Mouse (Mus musculus): Measurements from ENCODE around the gene Col4a1.
A peak's percentile ranks its signal among the peaks of the same experiment; 100 is the strongest.

Gene Col4a1

DNA sequence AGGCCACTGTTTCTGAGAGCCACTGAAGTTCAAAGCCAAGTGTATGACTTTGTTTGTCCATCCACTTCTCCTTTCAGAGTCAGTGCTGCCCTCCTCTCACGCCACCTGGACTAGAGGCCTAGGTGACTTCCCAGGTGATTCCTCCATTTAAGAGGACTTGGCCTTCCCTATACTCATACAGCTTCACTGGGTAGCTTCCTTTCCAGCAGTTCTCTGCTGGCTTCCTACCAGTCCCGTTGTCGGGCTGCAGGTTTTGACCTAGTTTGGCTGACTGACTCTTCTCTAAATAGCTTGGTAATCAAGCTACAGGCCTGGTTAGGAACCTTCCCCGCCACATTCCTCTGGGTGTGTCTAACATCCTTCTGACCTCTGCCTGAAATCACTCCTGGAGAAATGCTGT lies 18.9 kb upstream of the Col4a1 start:
- DNase-seq (ENCODE audit: low read depth, low spot score): no peak

DNA sequence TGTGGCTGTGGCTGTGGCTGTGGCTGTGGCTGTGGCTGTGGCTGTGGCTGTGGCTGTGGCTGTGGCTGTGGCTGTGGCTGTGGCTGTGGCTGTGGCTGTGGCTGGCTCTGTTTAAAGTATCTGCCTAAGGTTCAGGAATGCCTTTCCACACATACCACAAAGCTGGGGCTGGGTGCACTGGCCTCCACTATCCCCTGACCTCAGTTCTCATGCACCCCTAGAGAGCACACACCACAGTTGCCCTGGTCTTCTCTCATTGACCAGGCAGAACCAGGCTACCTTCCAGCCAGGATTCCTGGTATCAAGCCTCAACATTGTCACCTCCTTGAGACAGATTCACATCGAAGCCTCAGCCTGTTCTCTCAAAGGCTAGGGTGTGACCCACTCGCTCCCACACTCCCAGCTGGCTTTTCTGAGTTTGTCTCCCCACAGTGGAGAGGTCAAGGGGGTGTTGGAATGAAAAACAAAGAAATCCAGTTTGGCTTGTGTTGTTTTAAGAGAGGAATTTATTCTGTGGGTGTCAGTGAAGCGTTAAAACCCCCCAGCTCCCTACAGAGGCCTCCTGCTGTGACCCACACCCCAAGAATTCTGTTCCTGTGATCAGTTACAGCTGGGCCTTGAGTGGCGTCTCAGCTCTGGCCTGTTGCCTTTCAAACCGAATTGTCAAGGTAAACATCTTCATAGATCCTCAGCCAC lies 15.2 kb upstream of the Col4a1 start:
- no peak for DNase-seq (ENCODE audit: low read depth, low spot score)

DNA sequence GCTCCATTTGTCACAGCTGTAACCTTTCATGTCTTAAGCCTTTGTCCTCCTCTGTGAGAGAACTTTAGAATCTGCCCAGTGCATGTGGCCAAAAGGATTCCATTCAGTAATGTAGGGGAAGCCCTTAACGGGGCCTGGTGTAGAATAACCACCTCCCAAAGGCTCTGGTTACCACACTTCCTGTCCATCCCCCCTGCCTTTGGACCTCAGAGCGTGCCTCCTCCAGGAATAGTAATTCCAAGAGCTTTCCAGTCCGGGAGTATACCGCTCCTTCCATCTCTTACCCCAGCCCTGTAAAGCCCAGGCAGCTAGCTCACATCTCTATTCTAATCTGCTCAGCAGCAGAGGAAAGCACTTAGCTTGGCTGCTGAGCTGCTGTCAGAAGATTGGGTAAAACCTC lies 14.7 kb upstream of the Col4a1 start:
- DNase-seq (ENCODE audit: low read depth, low spot score): no peak

DNA sequence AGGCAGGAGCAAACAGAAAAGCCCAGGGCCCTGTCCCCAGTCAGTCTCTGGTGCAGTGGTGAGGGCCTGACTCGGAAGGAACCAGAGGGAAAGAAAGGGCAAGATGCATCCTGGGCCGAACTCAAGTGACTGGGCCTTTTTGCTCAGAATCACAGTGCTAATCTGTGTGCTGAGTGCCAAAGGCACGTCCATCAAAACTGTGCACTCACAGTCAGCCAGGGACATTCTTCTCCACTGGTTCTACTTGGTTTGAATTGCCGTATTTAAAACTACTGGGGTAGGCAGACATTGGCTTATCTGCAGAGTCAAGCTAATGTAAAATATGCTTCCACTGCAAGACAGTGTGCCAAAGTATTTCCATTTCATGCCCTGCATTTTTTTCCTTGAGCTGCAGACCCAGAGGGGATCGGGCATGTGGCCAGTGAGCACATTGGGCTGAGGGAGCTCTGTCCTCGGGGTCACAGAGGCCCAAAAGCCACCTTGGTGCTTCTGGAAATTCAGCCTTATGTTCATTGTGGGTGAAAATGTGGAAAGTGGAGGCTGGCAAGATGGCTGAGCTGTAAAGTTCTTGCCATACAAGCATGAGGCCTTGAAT lies 12.3 kb upstream of the Col4a1 start:
- DNase-seq (ENCODE audit: low read depth, low spot score): no peak

DNA sequence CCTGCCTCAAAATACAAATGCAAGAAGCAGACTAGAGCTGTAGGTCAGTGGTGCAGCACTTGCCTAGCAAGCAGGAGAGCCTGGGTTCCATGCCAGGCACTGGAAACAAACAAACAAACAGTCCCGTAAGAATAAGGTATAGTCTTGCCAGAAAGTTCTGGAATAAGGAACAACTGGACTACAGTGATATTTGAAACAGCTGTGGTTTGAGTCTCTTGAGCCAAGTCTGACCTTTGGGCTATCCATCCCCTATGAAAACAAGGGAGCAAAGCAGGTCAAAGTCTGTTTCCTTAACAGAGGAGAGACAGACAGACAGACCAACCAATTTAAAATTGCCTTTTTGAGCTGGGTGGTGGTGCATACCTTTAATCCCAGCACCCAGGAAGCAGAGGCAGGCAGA lies 11.1 kb upstream of the Col4a1 start:
- no peak for DNase-seq (ENCODE audit: low read depth, low spot score)

DNA sequence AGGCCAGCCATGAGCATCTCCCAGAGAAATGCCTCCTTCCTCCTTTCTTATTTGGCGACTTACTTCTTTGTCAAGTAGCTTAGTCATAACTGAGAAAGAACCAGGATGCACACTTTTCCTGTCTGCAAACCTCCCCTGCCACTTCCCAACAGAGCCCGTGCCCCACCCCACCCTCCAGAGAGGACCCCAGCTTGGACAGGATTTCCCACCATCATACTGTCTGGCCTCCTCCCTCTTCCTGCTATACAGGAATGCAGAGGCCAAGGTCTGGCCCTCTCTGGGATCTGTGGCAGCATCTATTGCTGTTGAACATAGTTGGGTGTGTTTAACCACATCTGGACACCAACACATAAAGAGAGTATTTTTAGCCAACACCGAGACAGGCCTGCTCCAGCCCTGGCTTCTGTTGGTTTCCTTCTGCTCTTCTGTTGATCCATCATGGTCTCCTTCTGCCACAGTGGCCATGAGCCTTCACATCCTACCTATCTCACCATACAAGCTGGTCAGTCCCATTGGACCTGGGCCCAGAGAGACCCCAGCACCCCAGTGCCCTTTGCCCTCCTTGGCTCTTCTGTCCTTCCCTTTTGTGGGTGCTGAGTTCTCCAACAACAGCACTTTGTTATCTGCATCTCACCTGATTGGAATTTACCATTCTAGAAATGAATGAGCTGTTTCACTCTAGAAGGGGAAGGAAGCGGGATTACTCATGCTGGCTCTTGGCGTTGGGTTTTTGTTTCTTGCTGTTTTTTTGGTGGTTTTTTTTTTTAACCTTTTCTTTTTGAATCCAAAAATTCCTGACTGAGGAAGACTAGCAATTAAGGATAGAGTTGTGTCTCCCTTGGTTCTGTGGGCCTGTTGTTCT lies 10.3 kb upstream of the Col4a1 start:
- no peak for DNase-seq (ENCODE audit: low read depth, low spot score)

DNA sequence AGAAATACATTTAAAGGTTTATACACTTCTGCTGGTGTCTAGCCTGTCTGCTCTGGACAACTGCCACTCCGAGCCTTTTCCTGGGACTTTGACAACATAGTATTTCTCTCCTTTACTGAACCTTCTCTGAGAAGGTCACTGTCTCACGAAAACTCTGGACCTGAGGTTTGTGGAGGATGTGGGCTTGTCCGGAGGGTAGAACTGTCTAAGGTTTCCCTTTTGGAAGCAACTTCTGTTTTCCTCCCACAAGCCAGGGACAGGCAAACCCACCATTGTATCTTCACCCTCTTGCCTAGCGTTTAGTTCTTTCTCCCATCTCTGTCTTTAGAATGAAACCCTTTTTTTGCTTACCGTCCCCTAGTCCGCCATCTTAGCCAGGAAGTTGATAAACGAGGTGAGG lies 9.2 kb upstream of the Col4a1 start:
- no peak for DNase-seq (ENCODE audit: low read depth, low spot score)

DNA sequence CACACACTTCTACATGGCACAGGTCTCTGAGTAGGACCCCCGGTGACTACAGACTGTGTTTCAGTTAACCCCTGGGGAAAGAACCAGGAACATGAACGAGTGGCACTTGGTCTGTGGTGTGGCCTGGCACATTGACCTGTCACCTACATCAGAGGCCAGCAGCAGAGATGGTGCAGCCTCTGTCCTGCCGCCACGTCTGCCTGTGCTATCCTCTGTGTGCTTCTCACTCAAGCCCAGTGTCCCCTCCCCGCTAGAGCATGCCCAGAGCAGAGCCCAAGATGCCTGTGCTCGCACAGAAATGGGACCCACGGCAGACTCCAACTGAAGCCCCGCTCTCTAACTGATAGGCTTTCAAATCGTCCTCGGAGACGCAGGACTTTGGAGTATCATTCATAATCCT lies 6.8 kb upstream of the Col4a1 start:
- no peak for DNase-seq (ENCODE audit: low read depth, low spot score)

DNA sequence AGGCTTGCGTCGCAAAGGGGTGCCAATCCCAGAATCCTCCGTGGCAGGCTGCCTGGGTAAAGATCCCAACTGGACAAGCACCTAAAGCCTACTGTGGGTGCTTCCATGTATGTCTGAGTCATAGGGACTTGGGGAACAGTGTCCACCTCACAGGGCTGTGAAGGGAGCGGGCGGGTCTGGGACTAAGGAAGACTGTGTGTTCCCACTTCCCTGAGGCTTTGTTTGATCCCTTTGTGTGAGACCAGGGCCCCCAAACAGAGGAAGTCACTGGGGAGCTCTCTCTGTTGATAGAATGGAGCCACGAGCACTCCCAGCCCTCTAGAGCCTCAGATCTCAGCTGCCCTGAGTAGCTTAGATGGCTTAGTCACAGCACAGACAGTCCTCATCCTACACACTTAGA lies 3.5 kb upstream of the Col4a1 start:
- DNase-seq (ENCODE audit: low read depth, low spot score): no peak

DNA sequence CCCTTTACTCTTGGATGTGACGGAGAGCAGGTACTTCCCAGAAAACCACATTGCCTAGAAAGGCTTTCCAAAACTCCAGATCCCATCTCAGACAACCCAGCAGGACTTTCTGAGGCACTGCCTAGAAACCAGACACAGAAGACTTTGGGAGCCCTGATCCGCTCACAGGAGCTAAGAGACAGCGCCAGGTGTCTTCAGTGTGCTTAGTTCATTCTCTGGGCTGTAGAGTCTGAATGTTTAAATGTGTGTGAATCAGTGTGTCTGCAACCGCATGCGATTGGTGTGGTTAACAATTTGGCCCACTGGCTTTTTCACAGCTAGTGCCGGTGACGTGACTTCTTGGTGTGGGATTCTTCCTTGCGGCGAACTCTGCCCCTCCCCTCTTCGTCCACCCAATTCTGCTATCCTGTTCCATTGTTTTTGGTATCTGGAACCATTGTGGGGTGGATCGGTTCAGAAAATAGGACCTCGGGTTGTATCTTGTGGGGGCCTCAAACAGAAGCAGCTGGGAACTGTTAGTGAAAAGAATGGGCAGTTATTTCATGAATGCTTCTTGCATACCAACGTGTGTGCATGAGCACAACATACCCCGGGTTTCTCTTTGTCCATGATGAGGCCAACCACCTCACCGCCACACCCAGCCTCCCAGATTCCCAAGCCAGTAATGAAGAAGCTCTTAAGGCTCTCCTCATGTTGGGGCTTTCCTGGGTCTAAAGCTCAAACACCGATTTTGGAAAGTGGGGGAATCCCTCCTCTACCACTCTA lies 2.7 kb upstream of the Col4a1 start:
- no peak for DNase-seq (ENCODE audit: low read depth, low spot score)

DNA sequence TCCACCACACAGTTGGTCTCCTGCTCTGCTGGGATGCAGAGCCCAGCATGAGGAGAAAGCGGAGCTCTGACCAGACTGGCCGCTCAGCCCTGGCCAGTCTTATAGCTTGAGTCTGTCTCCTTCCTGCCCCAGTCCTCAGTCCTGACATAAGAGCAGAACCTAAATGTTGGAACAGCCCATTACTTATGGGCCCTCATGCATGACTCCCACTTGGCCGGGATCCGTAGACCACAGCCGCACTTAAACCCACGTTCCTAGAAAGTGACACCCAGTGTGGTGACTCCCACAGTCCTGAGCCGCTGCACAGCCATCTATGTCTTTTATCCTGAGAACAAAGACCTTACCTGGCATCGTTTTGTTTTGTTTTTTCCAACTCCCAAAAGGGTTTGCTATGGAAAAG lies 2.0 kb upstream of the Col4a1 start:
- DNase-seq (ENCODE audit: low read depth, low spot score): no peak

DNA sequence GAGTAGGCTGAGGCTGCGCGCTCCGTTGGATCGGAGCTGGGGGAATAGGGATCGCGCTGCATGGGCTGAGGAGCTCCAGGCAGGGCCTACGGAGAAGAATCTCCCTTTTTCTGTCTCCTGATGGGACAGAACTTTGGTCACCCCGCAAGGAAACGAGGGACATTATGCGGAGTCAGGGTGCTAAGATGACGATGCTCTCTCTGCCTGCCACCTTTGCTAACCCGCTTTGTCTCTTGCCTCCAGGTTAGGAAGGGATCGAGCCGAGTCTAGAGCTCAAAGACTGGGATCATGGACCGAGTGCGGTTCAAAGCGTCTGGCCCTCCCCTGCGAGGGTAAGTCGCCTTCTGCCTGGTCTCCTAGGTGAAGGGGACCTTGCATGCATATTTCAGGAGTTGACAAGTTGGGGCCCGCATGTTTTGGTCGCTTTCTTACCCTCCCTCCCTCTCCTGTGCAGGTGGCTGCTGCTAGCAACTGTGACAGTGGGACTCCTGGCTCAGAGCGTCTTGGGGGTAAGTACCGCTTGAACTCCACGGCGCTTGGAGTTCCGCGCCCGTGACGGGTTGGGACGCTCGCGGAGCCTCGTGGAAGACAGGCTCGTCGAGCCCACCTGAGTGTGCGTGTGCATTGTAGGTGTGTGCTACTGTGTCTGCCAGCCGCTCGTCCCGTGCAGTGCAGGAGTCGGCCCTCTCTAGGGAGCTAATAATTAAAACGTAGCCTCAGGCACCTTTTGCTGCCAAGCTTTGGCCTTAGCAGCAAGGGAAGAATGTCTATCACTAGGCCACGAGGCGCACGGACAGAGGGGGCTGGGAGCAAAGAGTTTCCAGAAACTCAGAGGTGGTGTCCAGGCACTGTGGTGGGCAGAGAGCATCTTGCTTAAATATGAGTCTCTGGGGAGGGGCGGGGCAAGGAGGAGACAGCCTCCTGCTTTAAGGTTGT lies 818 bp upstream of the Col4a1 start:
- peak; percentile 37 for DNase-seq (ENCODE audit: low read depth, low spot score)

DNA sequence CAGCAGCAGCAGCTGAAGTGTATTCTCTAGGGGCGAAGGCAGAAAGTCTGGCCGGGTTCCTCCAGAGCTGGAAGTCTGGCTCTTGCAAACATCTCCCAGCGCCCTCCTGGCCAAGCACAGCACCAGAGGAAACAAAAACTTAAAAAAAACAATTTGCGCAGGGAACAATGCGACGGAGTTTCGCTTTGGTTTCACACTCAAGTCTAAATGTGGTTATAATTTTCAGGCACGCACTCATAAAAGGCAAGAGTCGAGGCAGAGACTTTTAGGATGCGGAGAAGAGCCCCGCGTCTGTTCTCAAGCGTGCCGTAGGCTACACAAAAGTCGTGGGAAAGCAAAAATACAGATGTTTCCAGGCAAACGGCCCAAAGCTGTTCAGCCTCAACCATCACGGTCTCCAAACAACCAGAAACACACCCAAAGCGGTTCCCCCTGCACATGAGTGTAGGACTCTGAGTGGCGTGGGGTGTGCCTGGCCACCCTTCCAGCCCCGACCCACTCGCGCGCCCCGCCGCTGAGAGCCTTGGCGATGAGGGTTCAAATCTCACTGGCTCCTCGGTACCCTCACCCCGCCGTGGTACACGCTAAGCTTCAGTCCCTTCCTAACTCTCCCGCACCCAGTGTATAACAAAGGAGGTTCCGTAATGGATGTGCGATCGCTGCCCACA lies 811 bp downstream of the Col4a1 start:
- DNase-seq (ENCODE audit: low read depth, low spot score): peak; percentile 27

DNA sequence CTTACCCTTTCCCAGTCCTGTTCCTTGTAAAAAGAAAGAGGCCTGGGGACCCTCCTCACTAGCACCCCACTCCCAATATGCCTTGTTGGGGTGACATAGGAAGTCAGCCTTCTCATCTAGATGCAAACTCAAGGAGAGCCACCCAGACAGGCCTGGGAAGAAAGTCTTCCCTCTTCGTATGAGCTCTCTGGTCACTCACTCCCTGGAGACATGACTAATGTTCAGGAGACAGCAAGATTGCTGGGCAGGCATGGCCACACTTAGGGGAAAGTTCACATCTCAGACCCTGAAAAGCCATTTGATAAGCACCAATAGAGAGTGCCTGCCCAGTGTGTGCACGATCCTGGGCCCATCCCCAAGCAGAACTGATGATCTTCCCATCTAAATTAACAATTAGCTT lies 2.6 kb downstream of the Col4a1 start:
- DNase-seq (ENCODE audit: low read depth, low spot score): no peak

DNA sequence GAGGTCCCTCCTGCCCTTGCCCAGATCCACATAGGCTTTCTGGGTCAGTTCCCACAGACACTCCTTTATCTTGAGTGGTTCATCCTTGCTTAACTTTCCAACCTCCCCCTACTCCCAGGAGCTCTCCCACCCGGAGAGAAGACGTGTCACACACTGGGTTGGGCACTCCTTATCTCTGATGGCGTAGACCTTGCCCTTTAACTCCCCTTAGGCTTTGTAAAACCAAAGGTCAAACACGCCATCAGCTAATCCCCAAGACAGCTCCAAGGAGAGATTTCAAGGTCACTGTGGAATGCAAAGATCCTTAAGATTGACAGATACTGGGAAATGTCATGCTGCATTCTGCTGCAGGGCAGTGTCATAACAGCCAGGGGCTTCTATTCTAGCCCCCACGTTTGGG lies 3.4 kb downstream of the Col4a1 start:
- no peak for DNase-seq (ENCODE audit: low read depth, low spot score)

DNA sequence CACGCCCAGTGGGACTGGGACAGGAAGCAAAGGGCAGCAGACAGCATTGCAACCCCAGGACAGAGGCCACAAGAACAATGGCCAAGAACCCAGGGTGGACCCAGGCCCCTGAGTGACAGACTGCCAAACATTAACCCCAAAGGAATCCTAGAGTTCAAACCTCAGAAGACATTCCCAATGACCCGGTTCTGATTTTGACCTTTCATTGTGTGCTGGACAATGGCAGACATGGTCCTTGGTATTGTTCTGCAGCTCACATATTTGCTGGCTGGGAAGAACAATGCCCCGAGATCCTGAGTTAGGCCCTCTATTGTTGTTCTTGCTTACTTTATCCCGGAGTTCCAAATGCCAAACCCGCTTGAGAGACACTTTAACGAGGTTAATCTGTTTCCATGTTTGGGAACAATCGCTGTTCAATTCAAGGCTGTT lies 4.0 kb downstream of the Col4a1 start:
- peak; percentile 50 for DNase-seq (ENCODE audit: low read depth, low spot score)

DNA sequence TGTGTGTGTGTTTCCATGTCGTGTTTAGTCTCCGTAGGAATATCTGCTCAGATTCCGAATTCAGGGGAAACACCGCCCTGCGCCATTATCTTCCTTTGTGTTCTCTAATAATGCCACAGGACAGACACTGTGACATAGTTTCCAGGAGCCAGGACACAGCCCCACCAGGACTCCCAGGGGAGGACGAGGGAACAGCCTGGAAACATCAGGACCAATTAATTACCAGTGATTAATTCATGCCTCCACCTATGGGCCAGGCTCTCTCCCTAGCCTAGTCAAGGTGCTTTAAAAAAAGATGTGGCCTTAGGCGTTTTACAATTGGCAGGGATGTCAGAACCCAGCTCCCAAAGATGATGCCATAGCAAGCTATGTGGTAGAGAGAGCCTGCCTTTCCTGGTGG lies 5.2 kb downstream of the Col4a1 start:
- DNase-seq (ENCODE audit: low read depth, low spot score): no peak

DNA sequence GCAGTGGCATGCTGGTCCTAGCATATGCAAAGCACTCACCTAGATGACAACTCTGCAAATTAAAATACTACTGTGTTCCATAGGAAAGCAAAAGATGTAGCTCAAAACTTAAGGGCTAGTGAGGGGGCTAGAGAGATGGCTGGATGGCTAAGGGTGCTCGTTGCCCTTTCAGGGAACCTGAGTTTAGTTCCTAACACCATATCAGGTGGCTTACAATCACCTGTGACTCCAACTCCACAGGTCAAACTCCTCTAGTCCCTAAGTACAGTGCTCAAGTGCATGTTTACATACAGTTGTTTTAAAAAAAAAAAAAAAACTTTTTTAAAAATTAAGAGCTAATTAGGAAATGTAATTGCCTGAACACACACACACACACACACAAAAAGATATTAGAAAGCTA lies 7.1 kb downstream of the Col4a1 start:
- no peak for DNase-seq (ENCODE audit: low read depth, low spot score)

DNA sequence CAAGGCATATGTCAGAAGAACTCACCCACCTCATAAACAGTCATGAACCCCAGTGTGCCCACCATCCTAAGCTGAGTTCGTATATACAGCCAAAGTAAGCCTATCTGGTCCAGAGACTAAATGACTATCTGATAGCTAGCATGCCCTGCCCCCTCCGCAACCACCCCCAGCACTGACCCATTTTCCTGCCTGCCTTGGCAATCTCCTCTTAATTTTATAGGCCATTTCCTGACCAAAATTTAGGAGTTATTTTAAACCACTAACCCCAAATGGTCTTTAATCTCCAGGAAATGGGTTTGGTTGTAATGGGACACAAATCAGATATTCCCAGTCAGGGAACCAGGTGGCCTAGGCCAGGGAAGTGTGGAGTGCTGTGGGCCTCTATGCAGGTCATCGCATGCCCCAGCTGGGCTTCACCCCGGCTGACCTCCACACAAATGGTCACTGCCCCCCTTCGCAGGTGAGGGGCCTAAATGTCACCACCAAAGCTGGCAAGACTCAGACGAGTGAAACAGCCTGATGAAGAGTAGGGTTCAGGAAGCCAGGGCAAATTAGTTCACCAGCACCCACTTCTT lies 8.5 kb downstream of the Col4a1 start:
- no peak for DNase-seq (ENCODE audit: low read depth, low spot score)

DNA sequence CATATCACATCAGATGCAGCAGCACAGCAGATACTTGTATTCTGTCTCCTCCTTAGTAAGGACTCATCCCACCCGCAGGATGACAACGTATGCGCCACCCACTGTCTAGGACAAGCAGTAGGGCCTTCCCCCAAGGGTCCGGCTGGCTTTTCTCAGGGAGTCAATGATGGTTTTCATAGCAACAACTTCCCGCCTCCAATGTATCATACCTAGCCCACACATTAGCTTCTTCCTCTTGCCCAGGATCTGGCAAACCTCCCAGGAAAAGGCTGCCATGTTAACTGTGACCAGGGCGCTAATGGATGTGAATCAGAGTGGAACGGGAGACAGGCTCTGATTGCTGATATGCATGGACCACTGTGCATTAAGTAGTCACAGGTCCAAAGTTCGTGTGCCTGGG lies 12.2 kb downstream of the Col4a1 start:
- DNase-seq (ENCODE audit: low read depth, low spot score): no peak

Data from mesoderm, embryonic 11.5 days (tissue).